In genomic region chr5:47984584-47985197, GRCm38 (mm10) we compare ENCODE assay signal across 9 mouse cellular contexts. TPM values are rescaled to one million over a fixed set of nuclear protein-coding genes. Genes with fewer than 3 reads are reported as not detected.
DNase-seq lines count a peak whose midpoint lies in the region; ATAC-seq lines count a peak whose summit lies in the region.
"Had no signal": no experiment of that assay in that cellular context is flagged by ENCODE, and none has a peak within 500 bp of the region (broad histone marks: within the 10 kb centered on the region; RNA-seq: fewer than 3 reads in every experiment).

No protein-coding gene starts in this region.

- H3K9me3 ChIP-seq in heart, embryonic 11.5 days (replicated peaks; ENCODE audit: control insufficient read depth, low read length), result no peaks in the 10 kb centered on the region
- no peaks in the 10 kb centered on the region for H3K9me3 ChIP-seq in midbrain, embryonic 14.5 days (ENCODE audit: control insufficient read depth, low read length)

- peaks cover 17% of the 10 kb centered on the region; the same call in 1 of the 2 replicates for H3K27me3 ChIP-seq in heart, embryonic 11.5 days (ENCODE audit: control insufficient read depth, insufficient read depth, low read length)
- peaks cover 5% of the 10 kb centered on the region; the same call in 1 of the 2 replicates for H3K27me3 ChIP-seq in midbrain, embryonic 14.5 days (ENCODE audit: control insufficient read depth, insufficient read depth, low read length)
- H3K27me3 ChIP-seq: CH12.LX had no signal

- DNase-seq in heart, adult 11 months, result no peak
- DNase-seq in R1 (ENCODE audit: low read depth, low spot score), result peak; percentile 39
- DNase-seq in frontal cortex, postnatal 14 days (ENCODE audit: low spot score in 2 of 2), result peak; percentile 4 to 11
- DNase-seq in layer of hippocampus, adult 18-20 months (ENCODE audit: low spot score in 2 of 2), result peak; percentile 3 to 19
- DNase-seq in midbrain, embryonic 14.5 days, result peak; percentile 41
- DNase-seq in gastrocnemius, adult 8-10 months (ENCODE audit: low spot score in 2 of 2), result no peak

- 1% methylated on average over 23 of the region's 23 CpGs for WGBS in heart, embryonic 11.5 days (ENCODE audit: insufficient replicate concordance)
- WGBS in midbrain, embryonic 14.5 days, result 1% methylated on average over 23 of the region's 23 CpGs

- no peaks in the 10 kb centered on the region for H3K36me3 ChIP-seq in heart, embryonic 11.5 days (ENCODE audit: control insufficient read depth, insufficient read depth, low read length)
- H3K36me3 ChIP-seq in midbrain, embryonic 14.5 days (ENCODE audit: control insufficient read depth, insufficient read depth, low read length), result no peaks in the 10 kb centered on the region

- peak overlapping the region; percentile 87 for H3K4me2 ChIP-seq in heart, embryonic 11.5 days
- H3K4me2 ChIP-seq in midbrain, embryonic 14.5 days (ENCODE audit: low read length), result peak overlapping the region; percentile 96

- peak overlapping the region; percentile 75 for H3K4me3 ChIP-seq in heart, embryonic 11.5 days (ENCODE audit: low read depth, low read length)
- peak overlapping the region; percentile 77 for H3K4me3 ChIP-seq in midbrain, embryonic 14.5 days (replicated peaks; ENCODE audit: low read depth, low read length)

- H3K9ac ChIP-seq in heart, embryonic 11.5 days (ENCODE audit: low read depth, low read length), result peak overlapping the region; percentile 83
- H3K9ac ChIP-seq in midbrain, embryonic 14.5 days (replicated peaks; ENCODE audit: low read length), result peak overlapping the region; percentile 76

- no peak overlapping the region; the same call in 1 of the 2 replicates for H3K27ac ChIP-seq in heart, embryonic 11.5 days (ENCODE audit: low read depth, low read length)
- H3K27ac ChIP-seq in midbrain, embryonic 14.5 days (replicated peaks; ENCODE audit: low read depth, low read length), result 0 out of 2 replicates have a peak overlapping the region, but pooled peaks have one; percentile 37

- no peak for ATAC-seq in heart, embryonic 11.5 days (replicated peaks; ENCODE audit: insufficient number of reproducible peaks, low FRiP score, low TSS enrichment)
- peak; percentile 12; the same call in 1 of the 2 replicates for ATAC-seq in midbrain, embryonic 14.5 days (ENCODE audit: low FRiP score, low TSS enrichment)
- ATAC-seq in activated CD4-positive, CD25-positive, alpha-beta regulatory T cell, adult 4 months, result no peak

- peaks cover 11% of the 10 kb centered on the region; the same call in 1 of the 2 replicates for H3K4me1 ChIP-seq in heart, embryonic 11.5 days (ENCODE audit: control insufficient read depth, insufficient read depth, low read length)
- H3K4me1 ChIP-seq in midbrain, embryonic 14.5 days (ENCODE audit: control insufficient read depth, insufficient read depth, low read length), result peaks cover 21% of the 10 kb centered on the region

RNA-seq across cellular contexts. Expression of gene Slit2, which starts 1.8 kb away (rescaled TPM):
- polyA plus RNA-seq in heart, embryonic 11.5 days (2014; fragmentation: Nextera tagmentation; extraction: Ambion mirVana), result 47.2 and 49.4 TPM in 2 replicates
- total RNA-seq in layer of hippocampus, adult 18-20 months (2021), result 10 to 100 TPM; 34.1 to 35.5 TPM
- 24.1 and 25.7 TPM in 2 replicates for polyA plus RNA-seq in midbrain, embryonic 14.5 days (2014; fragmentation: Nextera tagmentation; extraction: Ambion mirVana)
- polyA plus RNA-seq in activated CD4-positive, CD25-positive, alpha-beta regulatory T cell, adult 4 months (2017; shearing (Covaris generic)), result under 1 TPM in 1 of 2 experiments, not detected in 1; 0.85 TPM
- 1 to 10 TPM in 1 of 4 experiments, under 1 TPM in 3; 0.43 to 2.1 (median 0.65) TPM for total RNA-seq in gastrocnemius, adult 8-10 months (2022)

Comparison
In these comparisons a context has a peak if more than half of its experiments do, and no peak if none do; other contexts are left out.
1. DNase-seq: peak in R1 (single experiment), frontal cortex, postnatal 14 days (2 of 2), layer of hippocampus, adult 18-20 months (2 of 2) and midbrain, embryonic 14.5 days (single experiment); none in heart, adult 11 months (single experiment) and gastrocnemius, adult 8-10 months (0 of 2).
2. RNA of gene Slit2, which starts 1.8 kb away (polyA plus RNA-seq): 47.2 to 49.4 TPM in heart, embryonic 11.5 days and 24.1 to 25.7 TPM in midbrain, embryonic 14.5 days; 0.85 TPM in activated CD4-positive, CD25-positive, alpha-beta regulatory T cell, adult 4 months; every median in the first group is over 10 times any median in the second.